Mouse (Mus musculus) thymus, adult 2 months (tissue): ENCODE measurements around the gene Mmp19. TPM values are rescaled to one million over a fixed set of nuclear protein-coding genes. Genes with fewer than 3 reads are reported as not detected.

ENCODE experiments used
- DNase-seq: peaks from one replicate; pipeline ENCODE4 v3.0.0; 2021
- H3K27ac ChIP-seq: fragments of 200-500 bp; 2 replicates; pipeline ENCODE4 v1.5.1; 2012; ENCODE audit warnings: low read length, control low read depth; ENCODE audit not compliant: control insufficient read depth, insufficient read depth
- H3K27me3 ChIP-seq: fragments of 200-500 bp; 2 replicates; pipeline ENCODE4 v1.6.1; 2012; ENCODE audit warnings: mild to moderate bottlenecking, low read length, moderate library complexity, mixed read lengths; ENCODE audit not compliant: control insufficient read depth, insufficient read depth
- H3K36me3 ChIP-seq: fragments of 200-500 bp; 2 replicates; pipeline ENCODE4 v1.6.1; 2012; ENCODE audit warnings: mild to moderate bottlenecking, low read length, moderate library complexity; ENCODE audit not compliant: control insufficient read depth, insufficient read depth
- H3K4me1 ChIP-seq: fragments of 200-500 bp; replicated peaks from 2 replicates; pipeline ENCODE4 v1.6.1; 2012; ENCODE audit warnings: low read length; ENCODE audit not compliant: control insufficient read depth, insufficient read depth
- H3K4me3 ChIP-seq: fragments of 200-500 bp; 2 replicates; pipeline ENCODE4 v1.5.1; 2012; ENCODE audit warnings: mild to moderate bottlenecking, low read length, control low read depth, moderate library complexity; ENCODE audit not compliant: control insufficient read depth, insufficient read depth
- CTCF ChIP-seq: fragments of 200-500 bp; IDR thresholded peaks from 2 replicates; pipeline ENCODE4 v1.5.1; 2012; ENCODE audit warnings: mild to moderate bottlenecking, control low read depth, low read length, moderate library complexity, borderline replicate concordance; ENCODE audit not compliant: control insufficient read depth, poor library complexity, insufficient read depth; ENCODE audit errors: extremely low read depth
- POLR2A ChIP-seq: fragments of 200-500 bp; IDR thresholded peaks from 2 replicates; pipeline ENCODE4 v1.6.1; 2012; ENCODE audit warnings: mild to moderate bottlenecking, low read length, control low read depth, moderate library complexity; ENCODE audit not compliant: control insufficient read depth, poor library complexity, insufficient read depth; ENCODE audit errors: extremely low read depth
- WGBS: fragments of 180-500 bp; shearing (Covaris S2); methylation state at CpG from one replicate; pipeline ENCODE4 v1.1.7; 2018; 5-methylcytosine and 5-hydroxymethylcytosine counted together
- polyA plus RNA-seq: library from polyadenylated mRNA; depleted of rRNA; stranded (reverse); fragments of >200 nt; gene quantifications from 2 replicates; pipeline ENCODE4 v1.2.3, GENCODE M21; 2012

The Mmp19 gene
- polyA plus RNA-seq, 1 experiment = 1.8 TPM

- Histone ChIP-seq H3K36me3 (no peaks in the 10 kb centered on the region), H3K27ac (peak overlapping the region; percentile 79), H3K4me1 (peaks cover 30% of the 10 kb centered on the region), H3K4me3 (peak overlapping the region; percentile 80), H3K27me3 (no peaks in the 10 kb centered on the region)
- TF ChIP-seq CTCF (peak; percentile 65; the same call in 1 of the 2 replicates), POLR2A (peak; percentile 77)
- DNase-seq = peak; percentile 95
- under 1% methylated on average over 70 of the region's 70 CpGs for WGBS
Measured at GRCm38 (mm10) chr10:128805092-128806000, 14.6 kb downstream of the Mmp19 start.

DNA sequence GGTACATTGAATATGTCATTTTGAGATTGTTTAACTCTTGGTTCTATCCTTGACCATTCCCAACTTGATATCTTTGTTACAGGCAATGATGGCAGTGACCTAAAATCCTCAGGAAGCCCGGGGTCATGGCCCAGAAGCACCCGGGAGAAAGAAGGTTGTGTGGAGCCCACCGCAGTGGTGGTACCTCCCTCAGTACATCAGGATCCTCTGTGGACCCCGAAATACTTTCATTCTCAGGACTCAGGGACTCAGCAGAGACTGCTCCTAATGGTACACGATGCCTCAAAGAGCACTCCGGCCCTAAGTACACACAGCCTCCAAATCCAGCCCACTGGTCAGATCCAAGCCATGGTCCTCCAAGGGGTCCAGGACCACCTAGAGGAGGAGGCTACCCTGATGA is 15.4 kb downstream of the Mmp19 start:
- Histone ChIP-seq H3K27ac (peak overlapping the region; percentile 14; the same call in 1 of the 2 replicates), H3K27me3 (no peaks in the 10 kb centered on the region), H3K4me3 (peak overlapping the region; percentile 38), H3K36me3 (no peaks in the 10 kb centered on the region), H3K4me1 (peaks cover 30% of the 10 kb centered on the region)
- WGBS = 48% methylated on average over 6 of the region's 6 CpGs
- DNase-seq = peak; percentile 25
- no peak for TF ChIP-seq POLR2A

DNA sequence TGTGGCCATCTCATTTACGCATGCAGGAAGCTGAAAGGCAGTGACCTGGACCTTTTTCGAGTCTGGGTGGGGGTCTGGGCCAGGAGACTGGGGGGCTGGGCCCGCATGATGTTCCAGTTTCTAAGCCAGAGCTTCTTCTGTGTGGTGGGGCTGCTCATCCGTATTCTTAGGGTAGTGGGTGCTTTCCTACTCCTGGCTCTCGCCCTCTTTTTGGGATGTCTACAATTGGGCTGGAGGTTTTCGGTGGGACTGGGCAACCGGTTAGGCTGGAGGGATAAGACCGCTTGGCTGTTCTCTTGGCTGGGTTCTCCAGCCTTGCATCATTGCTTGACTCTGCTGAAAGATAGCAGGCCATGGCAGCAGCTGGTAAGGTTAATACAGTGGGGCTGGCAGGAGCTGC is 16.3 kb downstream of the Mmp19 start:
- Histone ChIP-seq H3K4me3 (0 out of 2 replicates have a peak overlapping the region, but pooled peaks have one; percentile 3), H3K36me3 (no peaks in the 10 kb centered on the region), H3K27ac (no peak overlapping the region), H3K4me1 (peaks cover 30% of the 10 kb centered on the region), H3K27me3 (no peaks in the 10 kb centered on the region)
- TF ChIP-seq POLR2A (no peak), CTCF (no peak)
- DNase-seq = no peak
- 95% methylated on average over 8 of the region's 8 CpGs for WGBS

DNA sequence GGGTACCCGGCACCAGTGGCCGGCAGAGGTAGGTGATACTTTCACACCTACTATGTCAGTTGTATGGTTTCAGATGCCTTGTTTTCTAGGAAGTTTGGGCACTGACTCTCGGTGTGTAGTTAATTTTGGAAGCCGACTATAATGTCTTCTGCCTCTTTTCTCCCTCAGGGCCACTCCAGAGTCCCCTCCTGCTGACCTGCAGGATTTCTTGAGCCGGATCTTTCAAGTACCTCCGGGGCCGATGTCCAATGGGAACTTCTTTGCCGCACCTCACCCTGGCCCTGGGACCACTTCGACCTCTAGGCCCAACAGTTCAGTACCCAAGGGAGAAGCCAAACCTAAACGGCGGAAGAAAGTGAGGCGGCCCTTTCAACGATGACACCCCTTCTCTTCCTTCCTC is 26.3 kb downstream of the Mmp19 start, which contains the start of gene Sarnp:
Gene Sarnp, plus strand, starts transcription at position 301 of the 400 bp plus-strand sequence.
- Histone ChIP-seq H3K27ac (no peak within 1 kb of the TSS), H3K36me3 (peaks cover 53% of the 10 kb centered on the region), H3K27me3 (no peaks in the 10 kb centered on the region), H3K4me3 (no peak within 1 kb of the TSS), H3K4me1 (peaks cover 6% of the 10 kb centered on the region)
- no peak for DNase-seq
- no peak for TF ChIP-seq POLR2A
- no peak for TF ChIP-seq CTCF
- 94% methylated on average over 13 of the region's 13 CpGs for WGBS

DNA sequence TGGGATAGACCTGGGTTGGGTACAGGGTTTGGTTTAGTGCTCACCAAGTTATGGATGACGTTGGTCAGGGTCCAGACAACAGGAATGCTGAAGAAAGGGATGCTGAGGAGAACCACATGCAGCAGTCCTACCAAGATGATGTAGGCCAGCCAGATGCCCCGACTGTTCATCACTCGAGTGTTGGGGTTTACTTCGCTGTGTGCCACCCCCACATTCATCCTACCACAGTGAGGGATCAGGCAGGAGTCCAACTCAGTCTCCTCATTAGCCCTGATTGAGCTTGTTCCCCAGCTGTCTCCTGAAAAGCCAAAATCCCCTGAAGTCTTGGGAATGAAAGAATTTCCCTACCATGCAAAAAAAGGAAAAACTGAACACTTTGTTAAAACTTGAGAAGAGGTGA is 29.5 kb downstream of the Mmp19 start:
- Histone ChIP-seq H3K4me3 (no peak overlapping the region), H3K27ac (no peak overlapping the region), H3K27me3 (no peaks in the 10 kb centered on the region), H3K4me1 (peaks cover 6% of the 10 kb centered on the region), H3K36me3 (peaks cover 38% of the 10 kb centered on the region)
- TF ChIP-seq CTCF (no peak), POLR2A (no peak)
- no peak for DNase-seq
- over 99% methylated on average over 4 of the region's 4 CpGs for WGBS

DNA sequence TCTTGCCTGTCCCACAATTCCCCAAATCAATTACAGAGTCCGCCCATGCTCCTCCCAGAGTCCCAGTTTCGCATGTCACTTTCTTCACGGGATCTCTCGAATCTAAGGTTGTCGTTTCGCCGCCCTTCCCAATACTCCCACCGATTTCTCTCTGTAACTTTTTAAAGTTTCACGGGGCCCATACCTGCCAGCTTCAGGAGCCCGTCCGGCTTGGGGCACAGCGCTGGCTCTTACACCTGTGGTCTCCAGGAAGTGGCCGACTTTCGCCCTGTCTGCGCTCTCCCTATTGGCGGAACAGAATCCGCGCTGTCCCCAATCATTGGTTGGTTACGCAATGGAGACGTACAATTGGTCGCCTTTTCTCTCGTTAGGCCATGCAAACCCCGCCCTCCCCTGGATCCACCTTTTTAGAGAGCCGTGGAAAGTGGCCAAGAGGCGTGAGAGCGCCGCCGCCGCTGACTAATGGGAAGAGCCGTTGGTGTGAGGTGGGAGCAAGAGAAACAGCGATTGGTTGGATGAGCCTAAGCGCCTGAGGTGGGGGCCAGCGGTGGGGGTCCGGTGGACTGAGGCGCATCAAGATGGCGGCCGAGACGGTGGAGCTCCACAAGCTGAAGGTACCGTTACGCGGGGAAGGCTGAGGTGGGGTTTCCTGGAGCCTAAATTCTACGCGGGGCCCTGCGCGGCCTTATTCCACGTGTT is 30.8 kb downstream of the Mmp19 start, which contains the start of gene Ormdl2:
Gene Ormdl2, minus strand, starts transcription at position 288 of the 699 bp plus-strand sequence.
- peak; percentile 94 for DNase-seq
- WGBS = under 1% methylated on average over 46 of the region's 46 CpGs
- peaks cover 25% of the 10 kb centered on the region for H3K36me3 ChIP-seq
- H3K4me1 ChIP-seq = peaks cover 6% of the 10 kb centered on the region
- H3K27me3 ChIP-seq = no peaks in the 10 kb centered on the region
- peak within 1 kb of the TSS; percentile 73 for H3K4me3 ChIP-seq
- H3K27ac ChIP-seq = peak within 1 kb of the TSS; percentile 49
- TF ChIP-seq POLR2A (peak; percentile 74; the same call in 1 of the 2 replicates), CTCF (0 out of 2 replicates have a peak, but pooled peaks have one; percentile 62)
